Mouse (Mus musculus): ENCODE measurements around the gene Krt87.

Gene Krt87

GRCm38 (mm10) chr15:101418950-101419349 is 19.7 kb downstream of the Krt87 start:
- no peak for DNase-seq (ENCODE audit: extremely low read depth, low read depth)

- DNase-seq (ENCODE audit: extremely low read depth, low read depth), result no peak
These were observed 23.6 kb downstream of the Krt87 start for GRCm38 (mm10) chr15:101414807-101415565.

- no peak for DNase-seq (ENCODE audit: extremely low read depth, low read depth)
These were observed 24.5 kb downstream of the Krt87 start for GRCm38 (mm10) chr15:101413916-101414635.

GRCm38 (mm10) chr15:101412188-101412587 is 26.4 kb downstream of the Krt87 start:
- DNase-seq (ENCODE audit: extremely low read depth, low read depth), result no peak

GRCm38 (mm10) chr15:101410775-101411174 is 27.8 kb downstream of the Krt87 start, which contains the start of gene Krt7:
Krt7 (plus strand) TSS chr15:101411043.
- no peak for DNase-seq (ENCODE audit: extremely low read depth, low read depth)

- no peak for DNase-seq (ENCODE audit: extremely low read depth, low read depth)
These were observed 40.3 kb downstream of the Krt87 start for GRCm38 (mm10) chr15:101398269-101398668.

GRCm38 (mm10) chr15:101397683-101398082 is 40.9 kb downstream of the Krt87 start:
- DNase-seq (ENCODE audit: extremely low read depth, low read depth), result no peak

- no peak for DNase-seq (ENCODE audit: extremely low read depth, low read depth)
These were observed 41.7 kb downstream of the Krt87 start for GRCm38 (mm10) chr15:101396921-101397320.

GRCm38 (mm10) chr15:101396466-101396865 is 42.1 kb downstream of the Krt87 start:
- DNase-seq (ENCODE audit: extremely low read depth, low read depth), result no peak

GRCm38 (mm10) chr15:101394908-101395307 is 43.7 kb downstream of the Krt87 start:
- no peak for DNase-seq (ENCODE audit: extremely low read depth, low read depth)

- DNase-seq (ENCODE audit: extremely low read depth, low read depth), result no peak
These were observed 46.4 kb downstream of the Krt87 start for GRCm38 (mm10) chr15:101392251-101392650.

- no peak for DNase-seq (ENCODE audit: extremely low read depth, low read depth)
These were observed 48.4 kb downstream of the Krt87 start for GRCm38 (mm10) chr15:101390203-101390602.

- peak; percentile 59 for DNase-seq (ENCODE audit: extremely low read depth, low read depth)
These were observed 50.5 kb downstream of the Krt87 start for GRCm38 (mm10) chr15:101388034-101388541.

- no peak for DNase-seq (ENCODE audit: extremely low read depth, low read depth)
These were observed 51.4 kb downstream of the Krt87 start for GRCm38 (mm10) chr15:101387176-101387575.

- no peak for DNase-seq (ENCODE audit: extremely low read depth, low read depth)
These were observed 53.5 kb downstream of the Krt87 start for GRCm38 (mm10) chr15:101385064-101385463.

GRCm38 (mm10) chr15:101384610-101385009 is 54.0 kb downstream of the Krt87 start:
- DNase-seq (ENCODE audit: extremely low read depth, low read depth), result no peak

GRCm38 (mm10) chr15:101382811-101383210 is 55.8 kb downstream of the Krt87 start:
- no peak for DNase-seq (ENCODE audit: extremely low read depth, low read depth)

- no peak for DNase-seq (ENCODE audit: extremely low read depth, low read depth)
These were observed 56.8 kb downstream of the Krt87 start for GRCm38 (mm10) chr15:101381758-101382157.

Data from MEL-GATA-1-ER (cell line).